Mouse (Mus musculus) left cerebral cortex, adult 8-10 months (tissue): ENCODE results near the gene Plekhh2. TPM values are rescaled to one million over a fixed set of nuclear protein-coding genes. Genes with fewer than 3 reads are reported as not detected.

Experiments
- DNase-seq, 2 experiments: peaks; one replicate each; pipeline ENCODE4 v3.0.0; 2022; ENCODE audit warnings: low spot score in 2 of 2
- total RNA-seq, 4 experiments: library from RNA; stranded (reverse); gene quantifications; 2 replicates each; pipeline ENCODE4 v1.2.4; 2022

Gene Plekhh2
- total RNA-seq, 4 experiments from 2014 or later: 5.0 to 6.0 (median 6.0) TPM

- DNase-seq: no peak
These were observed 128.2 kb downstream of the Plekhh2 start for GRCm38 (mm10) chr17:84639796-84640378.

GRCm38 (mm10) chr17:84641893-84642292 is 130.2 kb downstream of the Plekhh2 start:
- no peak for DNase-seq

- no peak for DNase-seq
These were observed 130.6 kb downstream of the Plekhh2 start for GRCm38 (mm10) chr17:84642324-84642723.

- no peak for DNase-seq
These were observed 132.8 kb downstream of the Plekhh2 start for GRCm38 (mm10) chr17:84644292-84645050.

- no peak for DNase-seq
These were observed 133.4 kb downstream of the Plekhh2 start for GRCm38 (mm10) chr17:84645119-84645518.

GRCm38 (mm10) chr17:84645894-84646293 is 134.2 kb downstream of the Plekhh2 start:
- no peak for DNase-seq

GRCm38 (mm10) chr17:84646477-84646876 is 134.8 kb downstream of the Plekhh2 start:
- no peak for DNase-seq

- no peak for DNase-seq
These were observed 135.9 kb downstream of the Plekhh2 start for GRCm38 (mm10) chr17:84647630-84648029.

- no peak for DNase-seq
These were observed 138.8 kb downstream of the Plekhh2 start for GRCm38 (mm10) chr17:84650302-84651017.

GRCm38 (mm10) chr17:84653544-84653943 is 141.8 kb downstream of the Plekhh2 start:
- DNase-seq: no peak

GRCm38 (mm10) chr17:84656205-84656604 is 144.5 kb downstream of the Plekhh2 start:
- no peak for DNase-seq

GRCm38 (mm10) chr17:84656653-84657421 is 145.1 kb downstream of the Plekhh2 start:
- DNase-seq: no peak

- DNase-seq: no peak
These were observed 145.7 kb downstream of the Plekhh2 start for GRCm38 (mm10) chr17:84657422-84657732.

GRCm38 (mm10) chr17:84657782-84658181 is 146.1 kb downstream of the Plekhh2 start:
- no peak for DNase-seq

- DNase-seq: no peak
These were observed 146.5 kb downstream of the Plekhh2 start for GRCm38 (mm10) chr17:84658195-84658594.

- no peak for DNase-seq
These were observed 147.3 kb downstream of the Plekhh2 start for GRCm38 (mm10) chr17:84658951-84659350.

GRCm38 (mm10) chr17:84665053-84665452 is 153.4 kb downstream of the Plekhh2 start:
- no peak for DNase-seq

- no peak for DNase-seq
These were observed 154.0 kb downstream of the Plekhh2 start for GRCm38 (mm10) chr17:84665691-84666090.

- DNase-seq: no peak
These were observed 156.2 kb downstream of the Plekhh2 start for GRCm38 (mm10) chr17:84667848-84668247.
